Mouse (Mus musculus) CH12F3 (cell line): Measurements from ENCODE around the gene Rgs16.

Experiments
- in situ Hi-C: fragments of 300-500 bp; cut with MboI; formaldehyde crosslinking; loops from 2 replicates; pipeline ENCODE4 v1.14.3; 2020; ENCODE audit warnings: low sequenced_read_pairs

The Rgs16 gene

DNA sequence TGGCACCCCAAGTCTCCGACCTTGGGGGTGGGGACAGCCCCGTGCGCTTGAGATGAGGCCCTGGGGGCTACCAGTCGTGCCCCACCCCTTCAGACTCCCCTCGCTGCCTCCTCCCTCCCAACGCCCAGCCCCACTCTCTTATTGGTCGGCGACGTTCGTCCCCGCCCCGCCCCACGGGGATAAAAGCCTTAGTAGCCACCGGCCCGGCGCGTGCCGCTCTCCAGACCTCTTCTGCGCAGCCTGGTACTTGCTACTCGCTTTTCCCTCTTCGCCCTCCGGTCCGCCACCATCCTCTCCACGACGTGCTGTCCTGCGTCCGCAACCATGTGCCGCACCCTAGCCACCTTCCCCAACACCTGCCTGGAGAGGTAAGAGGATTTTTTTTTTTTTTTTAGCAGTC lies at the start of gene Rgs16:
Rgs16 (plus strand) TSS at position 205 of the 400 bp plus-strand sequence.
- in situ Hi-C loops: no loop called here

DNA sequence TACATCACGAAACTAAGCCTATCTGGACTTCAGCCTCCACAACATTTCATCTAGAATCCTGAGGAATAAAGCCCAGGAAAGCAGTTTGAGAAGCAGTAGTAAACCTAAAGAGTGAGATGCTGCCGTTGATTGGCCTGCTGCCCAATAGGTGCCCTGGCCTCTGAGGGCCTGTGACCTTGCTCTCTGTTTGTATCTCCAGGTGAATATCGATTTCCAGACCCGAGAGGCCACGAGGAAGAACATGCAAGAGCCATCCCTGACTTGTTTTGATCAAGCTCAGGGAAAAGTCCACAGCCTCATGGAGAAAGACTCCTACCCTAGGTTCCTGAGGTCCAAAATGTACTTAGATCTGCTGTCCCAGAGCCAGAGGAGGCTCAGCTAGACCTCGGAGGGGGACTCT lies 47.6 kb upstream of the Rgs16 start:
- in situ Hi-C loops: no loop called here

DNA sequence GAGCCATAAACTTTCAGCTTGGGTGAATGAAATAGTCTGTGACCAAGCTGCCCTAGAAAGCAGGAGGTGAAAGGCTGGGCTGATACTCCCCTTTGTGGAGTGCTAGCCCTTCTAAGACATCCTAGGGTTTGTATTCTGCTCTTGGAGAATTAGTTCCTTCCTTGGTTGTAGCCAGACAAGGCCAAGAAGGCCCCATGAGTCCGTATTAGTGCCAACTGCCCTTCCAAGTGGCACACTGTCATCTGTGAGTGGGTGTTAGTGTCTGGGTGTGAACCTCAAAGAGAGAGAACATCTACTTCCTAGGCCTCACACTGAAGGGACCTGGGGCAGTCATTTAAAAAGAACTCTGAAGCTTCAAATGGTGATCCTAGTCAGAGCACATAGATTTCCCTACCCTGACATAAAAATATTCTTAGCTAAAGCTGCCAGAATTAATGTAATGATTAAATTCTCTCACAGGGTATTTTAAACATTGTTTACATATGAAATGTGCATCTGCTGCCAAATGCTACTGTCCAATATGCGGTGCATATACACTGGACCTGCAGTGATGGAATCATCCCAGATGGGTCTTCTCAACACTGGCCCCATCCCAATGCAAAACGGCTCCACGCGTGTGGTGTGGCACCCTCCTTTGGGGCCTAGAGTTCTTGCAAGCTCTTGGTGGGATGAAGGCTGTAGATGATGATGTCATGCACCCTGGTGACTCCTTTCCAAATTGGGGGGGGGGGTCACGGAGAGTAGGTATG lies 45.6 kb upstream of the Rgs16 start:
- in situ Hi-C loops: no loop called here

DNA sequence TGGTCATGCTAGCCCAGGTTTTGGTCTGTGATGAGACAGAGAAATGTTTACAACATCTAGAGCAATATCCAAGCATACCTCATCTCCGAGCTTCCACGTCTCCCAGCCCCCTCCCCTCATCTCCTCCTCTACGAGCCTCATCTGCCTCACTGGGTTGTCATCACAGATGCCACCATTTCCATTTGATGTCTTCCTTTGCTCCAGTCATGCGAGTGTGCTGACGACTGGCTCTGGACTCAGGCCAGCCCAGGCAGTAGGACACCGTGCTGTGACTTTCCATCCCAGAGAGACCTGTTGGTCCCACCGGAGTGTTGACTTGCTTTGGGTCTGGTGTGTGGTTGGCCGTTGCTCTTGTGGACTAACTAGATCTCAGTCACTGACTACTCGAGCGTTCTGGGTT lies 44.8 kb upstream of the Rgs16 start:
- in situ Hi-C loops: no loop called here

DNA sequence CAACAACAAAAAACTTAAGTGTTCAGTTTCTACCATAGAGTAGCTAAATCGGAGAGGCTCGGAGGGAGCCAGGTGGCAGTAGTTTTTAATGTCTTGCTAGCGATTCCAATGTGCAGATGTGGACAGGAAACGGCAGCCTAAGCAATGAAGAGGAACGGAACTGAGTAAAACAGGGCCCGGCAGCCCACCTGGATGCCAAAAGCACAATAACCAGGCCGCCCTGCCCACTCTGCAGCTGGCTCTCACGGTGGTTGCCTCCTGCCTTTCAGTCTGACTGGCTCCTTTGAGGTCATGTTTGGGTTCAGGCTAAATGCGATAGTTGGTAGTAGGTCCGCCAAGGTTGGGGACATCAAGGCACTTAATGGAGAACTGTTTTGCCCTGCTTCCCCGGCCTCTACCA lies 44.1 kb upstream of the Rgs16 start:
- in situ Hi-C loops: no loop called here

DNA sequence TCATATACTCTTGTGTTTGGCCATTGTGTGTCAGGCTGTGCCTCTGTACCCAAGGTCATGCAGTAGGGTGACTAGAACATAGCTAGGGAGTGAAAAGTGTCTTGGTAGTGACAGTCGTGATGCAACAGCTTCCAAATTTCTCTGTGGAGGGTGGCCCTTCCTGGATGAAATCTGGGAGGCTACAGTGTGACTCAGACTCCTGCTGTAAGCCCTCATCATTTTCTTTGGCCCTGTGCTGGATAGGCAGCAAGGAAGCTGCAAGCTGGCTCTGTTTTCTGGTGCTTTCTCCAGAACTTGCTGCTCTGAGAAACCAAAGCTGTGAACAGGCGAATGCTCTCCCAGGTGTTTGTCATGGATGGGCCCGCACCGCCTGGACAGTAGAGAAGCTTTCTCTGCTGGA lies 43.6 kb upstream of the Rgs16 start:
- in situ Hi-C loops: no loop called here

DNA sequence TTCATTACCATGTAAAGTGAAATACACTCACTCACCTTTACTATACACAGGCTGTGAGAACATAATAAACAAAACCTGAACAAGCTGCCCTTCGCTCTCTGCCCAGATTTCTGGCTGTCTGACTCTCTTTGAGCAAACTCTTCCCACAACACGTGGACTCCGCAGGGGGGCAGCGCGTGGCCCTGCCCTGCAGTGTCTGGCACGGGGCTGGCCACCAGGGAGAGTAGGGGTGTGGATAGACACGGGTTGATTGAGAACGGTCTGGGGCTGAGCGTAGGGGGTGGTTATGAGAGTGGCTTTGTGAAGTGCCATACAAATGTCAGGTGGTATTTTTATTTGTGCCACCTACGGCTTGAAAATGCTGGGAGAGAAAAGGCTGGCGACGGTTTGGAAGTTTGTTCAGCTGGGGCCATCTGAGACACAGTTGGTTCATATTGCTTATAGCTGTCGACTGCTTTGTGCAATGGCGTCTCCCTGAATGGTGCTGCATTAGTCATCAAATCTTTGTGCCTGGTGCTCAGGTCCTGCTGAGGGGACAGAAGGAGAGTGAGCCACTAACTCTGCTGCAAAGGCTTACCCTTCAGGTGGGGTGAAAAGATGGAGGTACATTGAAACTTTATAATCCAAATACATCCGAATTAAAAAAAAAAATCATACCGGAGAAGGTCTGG lies 42.4 kb upstream of the Rgs16 start:
- in situ Hi-C loops: no loop called here

DNA sequence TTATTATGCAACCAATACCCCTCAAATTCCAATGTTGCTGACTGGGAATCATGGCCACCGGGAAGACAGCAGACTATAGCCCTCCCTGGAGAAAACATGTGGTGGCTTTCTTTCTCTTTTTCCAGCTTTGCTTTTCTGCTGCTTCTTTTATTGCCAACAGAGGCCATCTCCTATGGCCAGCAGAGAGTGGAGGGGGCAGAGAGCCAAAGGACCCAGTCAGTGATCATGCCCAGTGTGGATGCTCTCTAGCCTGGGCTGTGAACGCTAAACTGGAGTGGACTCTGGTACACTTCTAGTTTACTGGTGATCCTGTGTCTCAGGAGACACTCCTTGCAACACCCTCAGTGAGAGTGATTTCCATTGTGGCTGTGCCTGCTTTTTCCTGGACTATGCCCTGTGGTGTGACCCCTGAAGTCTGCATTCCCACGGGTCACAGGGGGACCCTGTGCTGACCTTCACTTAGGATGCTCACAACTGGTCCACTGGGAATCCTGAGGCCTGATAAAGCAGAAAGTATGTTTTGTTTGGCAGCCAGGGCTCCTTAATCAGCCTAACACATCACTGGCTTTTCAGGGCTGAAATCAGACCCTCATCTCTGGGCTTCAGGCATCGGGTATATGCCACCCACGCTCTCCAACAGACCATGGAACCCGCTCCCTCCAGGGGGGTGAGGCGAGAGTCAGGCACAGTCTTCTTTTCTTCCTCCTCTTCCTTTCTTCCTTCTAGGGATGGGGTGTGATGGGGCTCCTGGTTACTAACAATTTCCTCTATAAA lies 41.7 kb upstream of the Rgs16 start:
- in situ Hi-C loops: no loop called here

DNA sequence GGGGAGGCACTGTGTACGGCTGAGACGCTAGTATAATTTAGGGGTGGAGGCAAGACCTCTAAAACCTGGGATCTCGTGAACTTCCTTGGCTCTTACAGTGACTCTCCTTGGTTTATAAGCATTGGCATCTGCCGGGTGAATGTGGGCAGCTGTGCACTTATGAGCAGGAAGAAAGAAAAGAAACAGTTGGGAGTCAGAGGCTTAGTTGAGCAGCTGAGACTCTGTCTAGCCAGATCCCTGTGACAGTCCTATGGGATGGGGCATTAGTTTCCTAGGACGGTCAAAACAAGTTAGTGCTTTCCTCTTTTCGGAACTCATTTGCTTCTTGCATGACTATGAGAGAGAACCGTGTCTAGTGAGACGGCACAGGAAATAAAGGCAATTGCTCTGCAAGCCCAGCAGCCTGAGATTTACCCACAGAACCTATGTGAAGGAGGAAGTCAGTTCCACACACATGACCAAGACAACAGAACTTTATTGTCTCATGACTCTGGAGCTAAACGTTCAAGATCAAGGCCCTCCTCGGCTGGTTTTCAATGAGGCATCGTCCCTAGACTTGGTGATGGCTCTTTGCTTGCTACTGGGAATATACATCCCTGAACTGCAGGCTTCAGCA lies 39.6 kb upstream of the Rgs16 start:
- in situ Hi-C loops: no loop called here

DNA sequence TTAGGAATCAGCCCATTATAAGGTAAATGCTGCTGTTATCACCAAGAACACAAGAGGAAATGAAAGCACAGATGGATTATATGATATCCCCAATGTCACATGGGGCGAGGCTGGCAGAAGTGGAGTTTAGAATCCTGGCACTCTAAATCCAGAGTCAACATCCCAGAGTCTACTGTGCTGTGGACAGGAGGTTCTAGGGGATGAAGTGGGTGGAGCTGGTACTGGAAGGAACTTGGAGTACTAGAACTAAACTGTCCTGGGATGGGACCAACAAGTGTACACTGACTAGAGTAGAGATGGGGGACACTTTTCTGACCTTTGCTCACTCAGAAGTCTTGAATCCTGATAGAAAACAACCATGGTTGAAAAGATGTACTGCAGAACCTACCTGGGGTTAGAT lies 38.7 kb upstream of the Rgs16 start:
- in situ Hi-C loops: no loop called here

DNA sequence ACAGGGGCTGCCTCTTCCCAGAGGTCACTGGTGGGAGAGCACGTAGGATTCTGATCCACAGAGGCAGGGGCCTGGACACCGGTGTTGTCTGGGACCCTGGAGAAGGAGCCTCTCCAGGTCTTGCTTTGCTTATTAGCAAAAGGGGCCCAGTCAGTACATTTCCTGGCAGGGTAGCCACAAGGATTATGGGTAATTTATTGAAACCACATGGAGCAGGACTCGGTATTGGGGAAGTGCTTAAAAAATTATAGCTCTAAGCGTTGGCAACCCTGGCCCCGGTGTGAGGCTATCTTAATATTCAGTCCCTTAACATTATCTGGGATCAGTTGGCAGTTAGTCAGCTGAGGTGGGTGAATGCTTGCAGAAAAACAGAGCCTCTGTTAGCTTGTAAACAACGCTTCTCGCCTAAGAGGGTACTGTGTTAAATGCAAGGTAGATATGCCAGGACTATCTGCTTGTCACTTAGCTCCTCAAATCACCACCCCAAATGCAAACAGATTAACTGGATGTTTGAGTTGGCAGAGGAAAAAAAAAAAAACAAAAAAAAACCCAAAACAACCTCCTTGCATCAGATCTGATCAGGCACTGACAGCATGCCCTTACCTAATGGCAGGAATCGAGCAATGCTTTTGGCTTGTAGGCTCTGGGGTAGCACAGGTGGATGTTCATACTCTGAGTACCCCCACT lies 37.8 kb upstream of the Rgs16 start:
- in situ Hi-C loops: no loop called here

DNA sequence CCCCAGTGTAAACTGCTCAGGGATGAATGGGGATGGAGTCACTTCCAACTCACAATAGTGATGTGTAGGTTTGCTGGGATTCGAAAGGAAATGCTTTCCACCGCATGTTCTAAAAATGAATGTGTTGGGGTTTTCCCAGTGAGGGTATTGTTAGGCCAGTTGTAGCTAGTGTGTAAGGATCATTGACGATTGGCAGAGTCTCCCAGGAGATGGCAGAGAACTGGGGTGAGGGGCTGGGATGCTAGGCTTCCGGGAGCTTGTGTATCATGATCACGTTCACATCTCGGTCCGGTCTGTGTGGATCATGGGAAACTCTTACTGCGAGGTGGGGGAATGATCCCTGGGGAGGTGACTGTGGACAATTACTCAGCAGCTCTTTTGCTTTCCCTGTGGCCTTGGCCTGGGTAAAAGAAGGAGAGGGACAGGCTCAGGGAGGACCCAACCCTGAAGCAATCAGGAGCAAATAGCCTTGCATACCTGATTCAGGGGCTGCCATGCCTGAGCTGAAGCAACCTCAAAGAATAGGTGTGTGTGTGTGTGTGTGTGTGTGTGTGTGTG lies 37.2 kb upstream of the Rgs16 start:
- in situ Hi-C loops: no loop called here

DNA sequence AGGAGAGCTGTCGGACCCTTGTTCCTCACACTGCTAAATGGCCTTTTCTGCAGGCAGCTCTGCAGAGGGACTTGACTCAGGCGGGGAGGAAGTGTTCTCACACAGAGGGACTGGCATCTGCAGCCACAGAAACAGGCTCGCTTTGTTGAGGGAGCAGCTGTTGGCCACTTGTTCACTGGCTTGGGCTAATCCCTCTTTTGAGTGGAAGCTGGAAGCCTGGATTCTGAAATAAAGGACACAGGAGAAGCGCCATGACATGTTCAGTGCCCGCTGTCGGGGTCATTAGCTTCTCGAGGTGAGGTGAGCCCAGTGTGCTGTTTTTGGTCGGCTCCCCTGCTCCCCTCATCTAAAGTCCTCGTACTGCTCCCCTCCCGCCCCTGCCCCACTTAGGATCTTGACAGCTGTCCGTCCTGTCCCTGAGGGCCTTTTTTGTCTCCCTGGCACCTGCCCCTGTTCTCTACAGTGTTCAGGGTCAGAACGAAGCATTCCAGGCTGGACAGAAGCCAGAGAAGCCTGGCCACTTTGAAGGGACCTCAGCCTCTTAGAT lies 36.6 kb upstream of the Rgs16 start:
- in situ Hi-C loops: no loop called here

DNA sequence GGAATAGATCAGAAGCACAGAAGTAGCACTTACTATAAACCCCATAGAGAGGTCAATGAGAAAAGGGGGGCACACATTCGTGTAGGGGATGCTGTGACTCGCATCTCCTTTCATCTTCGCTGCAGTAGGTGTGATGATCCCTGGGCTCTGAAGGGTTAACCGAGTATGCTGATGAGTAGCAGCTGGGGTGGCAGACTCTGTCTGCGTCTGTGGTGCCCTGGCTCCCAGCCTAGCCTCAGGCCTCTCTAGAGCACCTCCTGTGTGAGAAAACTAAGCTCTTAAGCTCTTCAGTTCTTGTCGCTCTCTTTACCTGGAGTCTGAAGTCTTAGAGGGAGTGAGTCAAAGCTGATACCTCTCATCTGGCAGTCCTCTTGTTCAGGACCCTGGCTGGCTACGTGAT lies 36.0 kb upstream of the Rgs16 start:
- in situ Hi-C loops: no loop called here

DNA sequence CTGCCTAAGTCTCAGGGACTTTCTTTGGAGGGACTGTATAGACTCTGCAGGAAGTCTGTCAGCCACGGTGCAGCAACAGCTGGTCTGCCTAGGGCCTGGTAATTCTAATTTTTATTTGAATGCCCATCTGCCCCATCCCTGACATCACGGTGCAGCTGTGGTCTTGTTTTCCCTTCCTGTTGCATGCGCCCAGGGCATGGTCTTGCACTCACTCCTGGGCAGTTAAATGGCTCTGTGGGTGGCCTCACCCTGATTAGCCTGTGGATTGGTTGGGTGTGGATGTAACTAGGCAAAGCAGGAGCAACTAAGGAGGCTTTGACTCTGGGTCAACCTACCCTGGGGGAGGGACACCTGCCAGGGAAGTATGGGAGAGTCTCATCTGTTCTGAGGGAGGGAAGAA lies 35.2 kb upstream of the Rgs16 start:
- in situ Hi-C loops: no loop called here

DNA sequence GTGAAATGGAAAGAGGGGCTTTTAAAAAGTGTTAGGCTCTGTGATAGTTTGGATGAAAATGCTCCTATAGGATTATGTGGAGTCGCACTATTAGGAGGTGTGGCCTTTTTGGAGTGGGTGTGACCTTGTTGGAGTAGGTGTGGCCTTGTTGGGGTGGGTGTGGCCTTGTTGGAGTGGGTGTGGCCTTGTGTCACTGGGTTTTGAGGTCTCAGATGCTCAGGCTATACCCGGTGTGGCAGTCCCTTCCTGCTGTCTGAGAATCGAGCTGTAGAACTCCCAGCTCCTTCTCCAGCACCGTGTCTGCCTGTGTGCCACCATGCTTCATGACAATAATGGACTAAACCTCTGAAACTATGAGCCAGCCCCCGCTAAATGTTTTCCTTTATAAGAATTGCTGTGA lies 31.5 kb upstream of the Rgs16 start:
- in situ Hi-C loops: no loop called here

DNA sequence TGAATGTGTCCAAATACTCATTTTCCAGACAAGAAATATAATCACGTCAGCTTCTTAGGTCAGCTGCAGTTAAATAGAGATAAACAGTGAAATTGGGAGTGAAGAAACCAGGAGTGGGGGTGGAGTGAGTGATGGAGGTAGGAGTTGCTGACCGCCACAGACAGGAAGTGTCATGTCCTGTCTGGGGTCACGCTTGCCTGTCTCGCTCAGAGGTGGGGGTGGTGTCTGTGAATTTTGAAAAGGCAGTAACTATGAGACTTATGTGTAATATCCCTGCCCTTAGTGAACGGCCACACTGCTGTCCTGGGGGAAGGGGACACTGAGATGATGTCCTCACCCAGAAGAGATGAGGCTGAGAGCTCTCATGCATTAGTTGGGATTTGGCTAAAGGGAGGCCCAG lies 30.7 kb upstream of the Rgs16 start:
- in situ Hi-C loops: no loop called here

DNA sequence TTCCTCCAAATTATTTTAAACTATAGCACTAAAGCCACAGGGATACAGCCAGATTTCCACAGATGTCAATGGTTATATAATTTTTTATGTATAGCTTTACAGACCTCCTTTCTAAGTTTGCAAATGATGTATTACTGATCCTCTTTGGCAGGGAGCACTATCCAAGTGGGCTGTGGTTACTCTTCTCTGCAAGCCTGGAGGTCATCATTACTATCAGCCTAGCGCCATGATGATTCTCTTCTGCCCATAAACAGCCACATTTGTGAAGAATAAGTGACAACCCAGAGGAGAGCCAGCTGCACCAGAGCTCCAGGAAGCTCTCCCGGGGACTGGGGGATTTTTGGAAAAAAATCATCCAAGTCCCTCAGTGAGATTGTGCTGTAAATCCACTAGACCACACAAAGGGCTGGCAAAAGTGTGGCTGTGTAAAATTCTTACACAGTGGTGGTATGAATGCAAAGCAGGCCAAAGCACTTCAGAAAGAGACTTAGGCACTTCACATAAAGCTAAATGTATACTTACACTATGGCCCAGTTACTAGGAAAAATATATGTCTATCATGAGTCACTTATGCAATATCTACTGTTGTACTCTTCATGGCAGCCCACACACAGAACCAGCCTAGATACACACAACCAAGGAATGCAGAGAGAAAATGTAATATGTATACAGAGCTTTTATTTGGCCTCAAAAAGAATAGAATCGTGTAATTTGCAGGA lies 28.4 kb upstream of the Rgs16 start:
- in situ Hi-C loops: no loop called here

DNA sequence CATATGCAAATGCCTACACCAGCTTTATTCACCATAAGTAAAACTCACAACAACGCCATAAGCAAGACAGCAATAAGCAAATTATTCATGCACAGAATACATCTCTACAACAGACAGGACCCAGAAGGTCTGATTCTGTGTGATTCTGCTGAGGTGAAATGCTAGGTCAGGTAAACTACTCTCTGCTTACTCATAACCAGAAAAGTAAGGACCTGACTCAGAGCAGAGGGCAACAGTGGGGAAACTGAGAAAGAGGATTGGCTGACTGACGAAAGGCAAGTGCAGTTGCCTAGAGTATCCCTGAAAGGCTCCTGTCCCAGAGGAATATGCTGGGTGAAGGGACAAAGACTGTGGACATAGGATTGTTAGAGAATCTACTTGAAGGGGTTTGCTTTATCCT lies 27.5 kb upstream of the Rgs16 start:
- in situ Hi-C loops: no loop called here

DNA sequence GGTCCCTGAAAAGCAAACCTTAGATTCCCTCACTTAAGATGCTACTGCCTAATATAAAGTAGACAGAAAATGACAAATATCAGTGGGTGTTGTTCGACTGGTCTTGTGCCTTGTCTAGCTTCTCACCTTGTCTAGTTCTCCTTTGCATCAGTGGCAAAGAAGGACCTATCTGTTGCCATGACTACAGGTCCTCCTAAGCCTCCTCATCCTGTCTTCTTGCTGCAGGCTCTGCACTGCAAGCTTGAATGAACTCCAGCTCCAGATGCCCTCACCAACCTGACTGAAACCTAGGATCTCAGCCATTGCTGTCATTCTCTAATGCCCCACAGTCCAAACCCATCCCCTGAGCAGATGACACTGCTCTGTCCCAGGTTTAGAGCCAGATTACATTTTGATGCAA lies 22.2 kb upstream of the Rgs16 start:
- in situ Hi-C loops: no loop called here
